Mouse (Mus musculus): Measurements from ENCODE around the gene Cfap65.

DNA sequence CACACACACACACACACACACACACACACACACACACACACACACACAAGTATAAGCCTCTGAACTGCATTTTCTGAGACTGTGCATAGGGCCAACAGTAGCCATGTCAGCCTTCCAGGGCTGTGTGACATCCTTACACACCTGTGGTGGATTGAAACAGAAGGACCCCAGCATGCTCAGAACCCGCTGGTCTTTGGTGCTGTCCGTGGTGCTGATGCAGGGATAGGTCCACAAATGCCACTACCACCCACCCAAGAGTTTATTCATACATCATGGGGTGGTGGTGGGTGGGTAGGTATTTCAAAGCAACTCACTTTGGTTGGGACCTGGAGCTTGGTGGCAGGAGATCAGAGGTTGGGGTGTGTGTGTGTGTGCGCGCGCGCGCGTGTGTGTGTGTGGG lies 43.9 kb downstream of the Cfap65 start:
- no peak for TF ChIP-seq CTCF (IDR thresholded peaks at IDR 0.05; ENCODE audit: borderline replicate concordance, insufficient read depth, low read depth, low read length)
- TF ChIP-seq POLR2A (IDR thresholded peaks at IDR 0.05; ENCODE audit: borderline replicate concordance, insufficient read depth, low read length), result no peak
